Mouse (Mus musculus) hindbrain, postnatal 0 days (tissue): Measurements from ENCODE around the gene Nemf. TPM values are rescaled to one million over a fixed set of nuclear protein-coding genes. Genes with fewer than 3 reads are reported as not detected.

ENCODE experiments used
- ATAC-seq: fragments of 200-750 bp; cut with Nextera tagmentation; 2 replicates; pipeline ENCODE4 v1.8.0; 2017; ENCODE audit warnings: mild to moderate bottlenecking, moderate TSS enrichment, moderate library complexity
- DNase-seq: peaks from one replicate; pipeline ENCODE4 v3.0.0-alpha.2; 2015; ENCODE audit warnings: low spot score
- H3K27ac ChIP-seq: fragments of 300-500 bp; sonication (generic); 2 replicates; pipeline ENCODE4 v1.5.1; 2014; ENCODE audit warnings: mild to moderate bottlenecking
- H3K27me3 ChIP-seq: fragments of 300-500 bp; sonication (generic); 2 replicates; pipeline ENCODE4 v1.6.1; 2014; ENCODE audit warnings: low read length, mixed read lengths; ENCODE audit not compliant: insufficient read depth
- H3K36me3 ChIP-seq: fragments of 300-500 bp; sonication (generic); 2 replicates; pipeline ENCODE4 v1.6.1; 2014; ENCODE audit warnings: low read length, mixed read lengths; ENCODE audit not compliant: insufficient read depth
- H3K4me1 ChIP-seq: fragments of 300-500 bp; sonication (generic); 2 replicates; pipeline ENCODE4 v1.6.1; 2014; ENCODE audit warnings: antibody characterized with exemption, low read length, mixed read lengths; ENCODE audit not compliant: insufficient read depth
- H3K4me2 ChIP-seq: fragments of 300-500 bp; sonication (generic); 2 replicates; pipeline ENCODE4 v1.6.1; 2014; ENCODE audit warnings: low read depth, mild to moderate bottlenecking, low read length, moderate library complexity, mixed read lengths
- H3K4me3 ChIP-seq: fragments of 300-500 bp; sonication (generic); 2 replicates; pipeline ENCODE4 v1.5.1; 2014; ENCODE audit warnings: low read length
- H3K9ac ChIP-seq: fragments of 300-500 bp; sonication (generic); replicated peaks from 2 replicates; pipeline ENCODE4 v1.6.1; 2014; ENCODE audit warnings: mild to moderate bottlenecking, low read length, moderate library complexity, mixed read lengths
- H3K9me3 ChIP-seq: fragments of 300-500 bp; sonication (generic); 2 replicates; pipeline ENCODE4 v1.6.1; 2016; ENCODE audit warnings: low read length, mixed read lengths
- CTCF ChIP-seq: IDR thresholded peaks from 2 replicates; pipeline ENCODE4 v1.5.1; 2016; ENCODE audit warnings: antibody characterized with exemption, control low read depth, low read depth
- WGBS: fragments of 180-500 bp; shearing (Covaris S2); extraction: QIAGEN DNeasy Blood & Tissue Kit; methylation state at CpG from one replicate; pipeline ENCODE4 v1.1.7; 2014; 5-methylcytosine and 5-hydroxymethylcytosine counted together
- polyA plus RNA-seq: library from polyadenylated mRNA; unstranded; fragments of >200 nt; fragmentation: Nextera tagmentation; extraction: Ambion mirVana; gene quantifications from 2 replicates; pipeline ENCODE4 v1.2.1, GENCODE M21; 2015
- total RNA-seq: library from RNA; depleted of rRNA; stranded (reverse); fragments of >200 nt; gene quantifications from 2 replicates; pipeline ENCODE4 v1.2.3, GENCODE M21; 2014

The Nemf gene
- total and polyA plus RNA-seq, 2 experiments from 2014 or later = 24.9 to 69.7 TPM

- peak overlapping the region; percentile 25; the same call in 1 of the 2 replicates for H3K4me2 ChIP-seq
- no peak overlapping the region for H3K27ac ChIP-seq
- H3K36me3 ChIP-seq = peaks cover 25% of the 10 kb centered on the region
- 68% methylated on average over 12 of the region's 12 CpGs for WGBS
- no peaks in the 10 kb centered on the region for H3K27me3 ChIP-seq
- no peak for TF ChIP-seq CTCF
- peaks cover 10% of the 10 kb centered on the region for H3K4me1 ChIP-seq
- H3K9ac ChIP-seq = no peak overlapping the region
- no peak overlapping the region for H3K4me3 ChIP-seq
- ATAC-seq (no peak), DNase-seq (no peak)
- no peaks in the 10 kb centered on the region for H3K9me3 ChIP-seq
These were observed 57.7 kb downstream of the Nemf start for GRCm38 (mm10) chr12:69299231-69299630.

- Histone ChIP-seq H3K4me2 (peak overlapping the region; percentile 68), H3K27me3 (no peaks in the 10 kb centered on the region), H3K36me3 (peaks cover 19% of the 10 kb centered on the region), H3K9ac (no peak overlapping the region), H3K4me1 (peaks cover 10% of the 10 kb centered on the region), H3K27ac (no peak overlapping the region), H3K9me3 (no peaks in the 10 kb centered on the region), H3K4me3 (peak overlapping the region; percentile 85)
- no peak for ATAC-seq
- peak; percentile 9 for DNase-seq
- no peak for TF ChIP-seq CTCF
- 84% methylated on average over 4 of the region's 4 CpGs for WGBS
These were observed 58.7 kb downstream of the Nemf start for GRCm38 (mm10) chr12:69298281-69298680.

- peak; percentile 20 for DNase-seq
These were observed 59.4 kb downstream of the Nemf start for GRCm38 (mm10) chr12:69297411-69298150.

GRCm38 (mm10) chr12:69296511-69297410, 60.2 kb downstream of the Nemf start, which contains the start of gene Klhdc2:
TSS of gene Klhdc2 (plus strand) at chr12:69296681.
- under 1% methylated on average over 85 of the region's 98 CpGs for WGBS

More at GRCm38 (mm10) chr12:69297411-69298150, 59.4 kb downstream of the Nemf start:
- Histone ChIP-seq H3K4me2 (peak overlapping the region; percentile 68), H3K4me3 (peak overlapping the region; percentile 85), H3K27ac (peak overlapping the region; percentile 97), H3K4me1 (peaks cover 10% of the 10 kb centered on the region), H3K36me3 (peaks cover 14% of the 10 kb centered on the region), H3K27me3 (no peaks in the 10 kb centered on the region), H3K9me3 (no peaks in the 10 kb centered on the region), H3K9ac (peak overlapping the region; percentile 95)
- no peak for TF ChIP-seq CTCF
- 18% methylated on average over 20 of the region's 20 CpGs for WGBS
- ATAC-seq = no peak

DNA sequence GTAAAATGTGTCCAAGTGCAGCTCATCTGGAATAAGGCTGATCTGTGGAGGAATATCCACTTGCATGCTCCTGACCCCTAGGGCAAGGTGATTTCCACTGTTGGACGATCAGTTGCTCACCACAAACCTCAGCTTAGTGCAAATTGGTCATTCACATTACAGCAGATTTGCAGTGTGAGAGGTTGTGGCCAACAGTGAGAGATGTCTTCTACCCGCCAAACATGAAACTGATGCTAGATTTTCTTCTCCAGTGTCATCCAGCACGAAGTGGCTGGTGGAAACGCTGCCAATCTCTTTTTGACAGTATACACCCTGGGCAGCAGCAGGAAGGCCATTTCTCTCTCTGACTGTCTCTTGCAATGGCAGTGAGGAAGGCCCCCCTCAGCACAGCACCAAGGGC, 61.3 kb downstream of the Nemf start:
- H3K27ac ChIP-seq = peak overlapping the region; percentile 97
- H3K9me3 ChIP-seq = no peaks in the 10 kb centered on the region
- H3K36me3 ChIP-seq = peaks cover 5% of the 10 kb centered on the region
- DNase-seq (no peak), ATAC-seq (no peak)
- no peak for TF ChIP-seq CTCF
- peak overlapping the region; percentile 95; the same call in 1 of the 2 replicates for H3K9ac ChIP-seq
- WGBS = 71% methylated on average over 4 of the region's 4 CpGs
- no peaks in the 10 kb centered on the region for H3K27me3 ChIP-seq
- H3K4me1 ChIP-seq = peaks cover 10% of the 10 kb centered on the region
- peak overlapping the region; percentile 85 for H3K4me3 ChIP-seq
- H3K4me2 ChIP-seq = peak overlapping the region; percentile 68

More at GRCm38 (mm10) chr12:69296511-69297410, 60.2 kb downstream of the Nemf start, which contains the start of gene Klhdc2:
- peak within 1 kb of the TSS; percentile 95 for H3K9ac ChIP-seq
- H3K4me1 ChIP-seq = peaks cover 10% of the 10 kb centered on the region
- no peaks in the 10 kb centered on the region for H3K27me3 ChIP-seq
- peak within 1 kb of the TSS; percentile 85 for H3K4me3 ChIP-seq
- peaks cover 6% of the 10 kb centered on the region for H3K36me3 ChIP-seq
- 0 out of 2 replicates have a peak, but pooled peaks have one; percentile 24 for TF ChIP-seq CTCF
- H3K4me2 ChIP-seq = peak within 1 kb of the TSS; percentile 68
- peak; percentile 95 for DNase-seq
- H3K27ac ChIP-seq = peak within 1 kb of the TSS; percentile 97
- peak; percentile 98 for ATAC-seq
- no peaks in the 10 kb centered on the region for H3K9me3 ChIP-seq

- Histone ChIP-seq H3K4me3 (no peak overlapping the region), H3K9me3 (no peaks in the 10 kb centered on the region), H3K4me1 (peaks cover 10% of the 10 kb centered on the region), H3K4me2 (no peak overlapping the region), H3K27me3 (no peaks in the 10 kb centered on the region), H3K36me3 (no peaks in the 10 kb centered on the region), H3K9ac (no peak overlapping the region), H3K27ac (no peak overlapping the region)
- DNase-seq (no peak), ATAC-seq (no peak)
- WGBS = 86% methylated on average over 2 of the region's 2 CpGs
- no peak for TF ChIP-seq CTCF
These were observed 62.0 kb downstream of the Nemf start for GRCm38 (mm10) chr12:69294936-69295335.
